Mouse (Mus musculus) embryo, embryonic 10.5 days (tissue): ENCODE measurements around the gene Cisd3.
"Not testable (repeated sequence)": the region's sequence is repeated elsewhere in the genome, so short reads cannot be mapped to it uniquely, and the experiment has no call there.

ENCODE experiments used
- DNase-seq: peaks from one replicate; pipeline ENCODE4 v3.0.0-alpha.2; 2015; ENCODE audit warnings: low spot score

The Cisd3 gene

GRCm38 (mm10) chr11:97686322-97686908 is 789 bp downstream of the Cisd3 start:
- no peak for DNase-seq

- no peak for DNase-seq
These were observed 1.4 kb downstream of the Cisd3 start for GRCm38 (mm10) chr11:97687061-97687460.

- peak; percentile 85 for DNase-seq
These were observed 4.2 kb downstream of the Cisd3 start for GRCm38 (mm10) chr11:97689861-97690260.

GRCm38 (mm10) chr11:97694435-97694834 is 8.8 kb downstream of the Cisd3 start:
- DNase-seq, result no peak

GRCm38 (mm10) chr11:97694921-97695711 is 9.5 kb downstream of the Cisd3 start:
- DNase-seq, result peak; percentile 33

GRCm38 (mm10) chr11:97695712-97696401 is 10.2 kb downstream of the Cisd3 start:
- DNase-seq, result no peak

GRCm38 (mm10) chr11:97696669-97697068 is 11.0 kb downstream of the Cisd3 start:
- no peak for DNase-seq

GRCm38 (mm10) chr11:97697199-97697890 is 11.7 kb downstream of the Cisd3 start:
- DNase-seq, result no peak

- DNase-seq, result peak; percentile 71
These were observed 12.4 kb downstream of the Cisd3 start for GRCm38 (mm10) chr11:97697891-97698529.

- peak; percentile 88 for DNase-seq
These were observed 13.3 kb downstream of the Cisd3 start for GRCm38 (mm10) chr11:97698741-97699611.

- DNase-seq, result peak; percentile 98
These were observed 14.0 kb downstream of the Cisd3 start for GRCm38 (mm10) chr11:97699626-97700002.

GRCm38 (mm10) chr11:97700003-97700745 is 14.5 kb downstream of the Cisd3 start, which contains the start of gene Pcgf2:
Gene Pcgf2, minus strand, starts transcription at chr11:97700497.
- DNase-seq, result peak; percentile 72

- DNase-seq, result peak; percentile 71
These were observed 15.3 kb downstream of the Cisd3 start for GRCm38 (mm10) chr11:97700746-97701580.

GRCm38 (mm10) chr11:97701581-97702392 is 16.2 kb downstream of the Cisd3 start:
- peak; percentile 27 for DNase-seq

GRCm38 (mm10) chr11:97702393-97702745 is 16.7 kb downstream of the Cisd3 start:
- peak; percentile 90 for DNase-seq

- DNase-seq, result peak; percentile 100
These were observed 17.6 kb downstream of the Cisd3 start, which contains the start of gene Psmb3 for GRCm38 (mm10) chr11:97703039-97703826. Gene Psmb3, plus strand, starts transcription at chr11:97703399.

GRCm38 (mm10) chr11:97710067-97710466 is 24.4 kb downstream of the Cisd3 start:
- DNase-seq, result not testable (repeated sequence)
